Mouse (Mus musculus): ENCODE measurements at regions not wholly inside any gene's neighbourhood (a gene's known extent, or its start where the extent isn't known, plus 50 kb on each side); places are given as distances from the start of the nearest gene placed in this dataset.

GRCm38 (mm10) chr9:113578221-113578620, 129.8 kb downstream of the Pdcd6ip start:
- TF ChIP-seq CTCF (IDR thresholded peaks at IDR 0.05; ENCODE audit: low read depth, low read length) (no peak), POLR2A (IDR thresholded peaks at IDR 0.05; ENCODE audit: insufficient read depth, low read length) (no peak)

All from ES-Bruce4 (cell line).